Mouse (Mus musculus) heart, postnatal 0 days (tissue): ENCODE measurements around the gene Gen1. TPM values are rescaled to one million over a fixed set of nuclear protein-coding genes. Genes with fewer than 3 reads are reported as not detected.

Source experiments
- ATAC-seq: fragments of 200-750 bp; cut with Nextera tagmentation; 2 replicates; pipeline ENCODE4 v1.8.0; 2017; ENCODE audit warnings: low read depth, moderate number of reproducible peaks, moderate library complexity; ENCODE audit not compliant: insufficient read depth
- DNase-seq: peaks from one replicate; pipeline ENCODE4 v3.0.0-alpha.2; 2016; ENCODE audit warnings: low spot score
- H3K27ac ChIP-seq: fragments of 300-500 bp; sonication (generic); 2 replicates; pipeline ENCODE4 v1.5.1; 2014; ENCODE audit warnings: low read depth, mild to moderate bottlenecking
- H3K27me3 ChIP-seq: fragments of 300-500 bp; sonication (generic); 2 replicates; pipeline ENCODE4 v1.6.1; 2014; ENCODE audit warnings: low read length, mixed read lengths; ENCODE audit not compliant: control insufficient read depth, insufficient read depth
- H3K36me3 ChIP-seq: fragments of 300-500 bp; sonication (generic); replicated peaks from 2 replicates; pipeline ENCODE4 v1.6.1; 2014; ENCODE audit warnings: low read length, mixed read lengths; ENCODE audit not compliant: control insufficient read depth, insufficient read depth
- H3K4me1 ChIP-seq: fragments of 300-500 bp; sonication (generic); 2 replicates; pipeline ENCODE4 v1.6.1; 2014; ENCODE audit warnings: antibody characterized with exemption; ENCODE audit not compliant: control insufficient read depth, insufficient read depth
- H3K4me2 ChIP-seq: fragments of 300-500 bp; sonication (generic); 2 replicates; pipeline ENCODE4 v1.6.1; 2014; ENCODE audit warnings: low read depth, mild to moderate bottlenecking, low read length, moderate library complexity
- H3K4me3 ChIP-seq: fragments of 300-500 bp; sonication (generic); 2 replicates; pipeline ENCODE4 v1.5.1; 2014; ENCODE audit warnings: low read depth, low read length
- H3K9ac ChIP-seq: fragments of 300-500 bp; sonication (generic); replicated peaks from 2 replicates; pipeline ENCODE4 v1.6.1; 2014; ENCODE audit warnings: low read depth, low read length, mixed read lengths
- H3K9me3 ChIP-seq: fragments of 300-500 bp; sonication (generic); replicated peaks from 2 replicates; pipeline ENCODE4 v1.6.1; 2016; ENCODE audit warnings: low read length; ENCODE audit not compliant: control insufficient read depth
- CTCF ChIP-seq: IDR thresholded peaks from 2 replicates; pipeline ENCODE4 v1.5.1; 2016; ENCODE audit warnings: antibody characterized with exemption, control low read depth, low read depth
- EP300 ChIP-seq: IDR thresholded peaks from 2 replicates; pipeline ENCODE4 v1.6.1; 2016; ENCODE audit warnings: antibody characterized with exemption, low read depth
- WGBS: fragments of 180-500 bp; shearing (Covaris S2); extraction: QIAGEN DNeasy Blood & Tissue Kit; methylation state at CpG from one replicate; pipeline ENCODE4 v1.1.7; 2014; 5-methylcytosine and 5-hydroxymethylcytosine counted together
- microRNA-seq: library from miRNA; unstranded; fragments of <30 nt; microRNA quantifications from one replicate; pipeline ENCODE4, GENCODE M21; 2016
- polyA plus RNA-seq: library from polyadenylated mRNA; unstranded; fragments of >200 nt; fragmentation: Nextera tagmentation; extraction: Ambion mirVana; gene quantifications from 2 replicates; pipeline ENCODE4 v1.2.1, GENCODE M21; 2015
- total RNA-seq: library from RNA; depleted of rRNA; stranded (reverse); fragments of >200 nt; gene quantifications from 2 replicates; pipeline ENCODE4 v1.2.3, GENCODE M21; 2014; ENCODE audit warnings: low replicate concordance; rRNA removed

The Gen1 gene
- total and polyA plus RNA-seq, 2 experiments from 2014 or later: 1.5 to 4.5 TPM

DNA sequence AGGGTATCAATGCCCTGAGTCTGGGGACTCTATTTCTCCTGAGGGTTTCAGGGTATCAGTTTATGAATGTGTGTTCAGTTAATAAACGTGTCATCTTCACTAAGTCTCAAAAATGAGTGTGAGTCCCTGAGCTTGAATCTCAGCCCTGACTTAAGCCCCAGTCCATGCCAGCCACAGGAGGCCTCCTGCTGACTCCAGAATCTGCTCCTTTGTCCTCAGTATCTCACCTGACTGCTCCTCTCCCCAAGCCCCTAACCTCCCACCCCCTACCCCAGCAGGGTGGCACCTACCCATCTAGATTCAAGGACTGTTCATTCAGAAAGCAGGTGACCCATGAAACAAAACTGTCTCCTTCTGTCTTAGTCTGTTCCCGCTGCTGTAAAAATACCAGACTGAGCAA, 67.0 kb downstream of the Gen1 start:
- Histone ChIP-seq H3K36me3 (no peaks in the 10 kb centered on the region), H3K4me2 (no peak overlapping the region), H3K9me3 (no peaks in the 10 kb centered on the region), H3K27ac (no peak overlapping the region), H3K4me1 (peaks cover 7% of the 10 kb centered on the region), H3K27me3 (no peaks in the 10 kb centered on the region), H3K9ac (no peak overlapping the region), H3K4me3 (no peak overlapping the region)
- TF ChIP-seq CTCF (no peak), EP300 (no peak)
- 58% methylated on average over 2 of the region's 2 CpGs for WGBS
- no peak for DNase-seq
- ATAC-seq: no peak

DNA sequence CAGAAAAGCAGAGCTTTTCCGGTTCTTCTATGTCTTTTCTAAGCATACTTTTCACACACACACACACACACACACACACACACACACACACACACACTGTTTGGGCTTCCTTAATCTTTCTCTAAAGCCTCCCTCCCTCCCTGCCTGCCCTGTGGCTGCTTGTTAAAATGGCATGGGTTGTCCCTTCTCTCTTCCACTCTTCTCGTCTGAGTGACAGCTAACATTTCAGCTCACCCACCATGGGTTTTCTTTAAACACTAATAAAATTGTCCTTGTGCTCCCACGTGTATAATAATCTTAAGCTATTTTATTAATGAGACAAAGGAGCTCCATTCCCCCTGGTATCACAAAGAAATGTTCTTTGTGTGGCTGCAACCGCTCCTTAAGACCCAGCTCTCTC, 67.6 kb downstream of the Gen1 start:
- H3K36me3 ChIP-seq: no peaks in the 10 kb centered on the region
- H3K4me2 ChIP-seq: no peak overlapping the region
- peaks cover 7% of the 10 kb centered on the region for H3K4me1 ChIP-seq
- H3K9me3 ChIP-seq: no peaks in the 10 kb centered on the region
- WGBS: 56% methylated on average over 4 of the region's 4 CpGs
- TF ChIP-seq CTCF: no peak
- TF ChIP-seq EP300: no peak
- H3K27me3 ChIP-seq: no peaks in the 10 kb centered on the region
- H3K9ac ChIP-seq: no peak overlapping the region
- no peak for DNase-seq
- no peak for ATAC-seq
- H3K4me3 ChIP-seq: no peak overlapping the region
- H3K27ac ChIP-seq: no peak overlapping the region

DNA sequence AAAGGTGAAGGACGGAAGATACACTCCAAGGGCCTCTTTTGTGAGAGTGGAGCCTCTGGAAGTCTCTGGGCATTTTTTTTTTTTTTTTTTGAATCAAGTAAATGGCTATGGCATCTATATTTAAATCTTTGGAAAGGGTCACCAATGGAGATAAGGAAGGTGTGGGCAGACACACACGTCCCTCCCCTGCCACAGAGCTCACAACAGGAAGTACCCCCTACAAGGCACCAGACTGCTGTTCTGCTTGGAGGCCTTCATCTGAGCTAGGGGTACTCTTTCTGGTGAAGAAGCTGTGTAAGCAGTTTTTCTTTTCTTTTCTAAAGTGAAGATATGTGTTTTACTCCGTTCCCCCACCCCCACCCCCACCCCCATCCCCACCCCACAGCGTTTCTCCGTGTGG, 68.8 kb downstream of the Gen1 start:
- H3K4me2 ChIP-seq: peak overlapping the region; percentile 59
- ATAC-seq (no peak), DNase-seq (no peak)
- TF ChIP-seq CTCF (no peak), EP300 (no peak)
- H3K27ac ChIP-seq: no peak overlapping the region
- no peak overlapping the region for H3K9ac ChIP-seq
- H3K4me3 ChIP-seq: no peak overlapping the region
- 46% methylated on average over 5 of the region's 5 CpGs for WGBS
- H3K4me1 ChIP-seq: no peaks in the 10 kb centered on the region
- no peaks in the 10 kb centered on the region for H3K36me3 ChIP-seq
- no peaks in the 10 kb centered on the region for H3K27me3 ChIP-seq
- H3K9me3 ChIP-seq: no peaks in the 10 kb centered on the region

DNA sequence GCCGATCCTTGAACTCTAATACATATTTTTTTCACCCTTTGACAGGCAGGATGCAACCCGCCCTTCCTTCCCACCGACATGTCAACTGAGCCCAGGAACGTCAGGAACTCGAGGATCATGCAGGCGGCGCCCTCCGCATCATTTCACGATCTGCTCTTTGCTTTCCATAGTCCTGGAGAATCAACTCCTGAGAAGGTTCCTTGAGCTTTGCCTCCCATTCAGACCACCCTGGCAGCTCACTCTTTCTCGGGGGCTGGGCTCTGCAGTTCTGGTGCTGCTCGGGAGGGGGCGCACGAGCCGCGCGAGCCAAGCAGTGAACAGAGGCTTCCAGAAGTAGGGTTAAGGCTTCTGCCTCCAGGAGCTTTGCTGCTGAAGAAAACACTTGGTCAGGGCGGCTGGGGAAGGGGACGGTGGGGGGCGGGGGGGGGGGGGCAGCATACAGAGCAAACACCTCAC, 69.4 kb downstream of the Gen1 start:
- peak; percentile 36 for DNase-seq
- Histone ChIP-seq H3K9ac (no peak overlapping the region), H3K27ac (no peak overlapping the region), H3K36me3 (no peaks in the 10 kb centered on the region), H3K4me1 (no peaks in the 10 kb centered on the region), H3K9me3 (no peaks in the 10 kb centered on the region), H3K4me3 (peak overlapping the region; percentile 30), H3K4me2 (peak overlapping the region; percentile 59), H3K27me3 (no peaks in the 10 kb centered on the region)
- peak; percentile 69 for ATAC-seq
- WGBS: 4% methylated on average over 19 of the region's 19 CpGs
- TF ChIP-seq CTCF (peak; percentile 96), EP300 (no peak)

DNA sequence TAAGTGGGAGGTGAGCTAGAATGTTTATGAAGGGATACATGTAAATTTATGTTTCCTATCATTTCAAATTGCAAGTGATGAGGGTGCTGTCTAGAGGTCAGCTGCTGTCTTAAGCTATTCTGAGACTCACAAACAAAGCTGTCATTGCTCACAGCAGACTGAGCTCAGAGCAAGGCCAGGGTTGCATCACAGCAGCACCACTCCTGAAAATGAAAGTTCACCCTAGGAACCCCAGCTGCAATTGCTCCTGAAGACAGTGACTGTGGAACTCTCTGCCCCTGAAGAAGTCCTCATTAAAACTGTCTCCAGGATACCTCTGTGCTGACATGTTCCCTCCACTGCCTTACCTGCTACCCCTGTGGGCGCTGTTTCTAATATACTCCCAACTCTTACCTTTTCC, 70.6 kb downstream of the Gen1 start:
- H3K4me1 ChIP-seq: no peaks in the 10 kb centered on the region
- ATAC-seq (no peak), DNase-seq (no peak)
- H3K4me3 ChIP-seq: no peak overlapping the region
- H3K9me3 ChIP-seq: no peaks in the 10 kb centered on the region
- no peak for TF ChIP-seq CTCF
- TF ChIP-seq EP300: no peak
- H3K27me3 ChIP-seq: no peaks in the 10 kb centered on the region
- 88% methylated on average over 1 of the region's 1 CpGs for WGBS
- H3K4me2 ChIP-seq: no peak overlapping the region
- no peaks in the 10 kb centered on the region for H3K36me3 ChIP-seq
- H3K9ac ChIP-seq: no peak overlapping the region
- no peak overlapping the region for H3K27ac ChIP-seq

Small RNA genes lying within 50 kb of the gene (microRNA-seq; reads per million reads assigned to microRNA genes)
- 0.89 reads per million for gene Mir7675

Other genes starting within 250 kb of the Gen1 start
- 0.08 and 1.2 TPM in 2 replicates for gene Kcns3, start 114.7 kb downstream of the Gen1 start, total RNA-seq
- 0.18 TPM in 2 replicates for gene Kcns3, start 114.7 kb downstream of the Gen1 start, polyA plus RNA-seq
- gene Msgn1, start 56.8 kb downstream of the Gen1 start, total RNA-seq: not detected in 2 replicates
- not detected in 2 replicates for gene Msgn1, start 56.8 kb downstream of the Gen1 start, polyA plus RNA-seq
- gene Smc6, start 85 bp upstream of the Gen1 start, total RNA-seq: 12.3 and 16.7 TPM in 2 replicates
- gene Smc6, start 85 bp upstream of the Gen1 start, polyA plus RNA-seq: 99.8 and 103 TPM in 2 replicates
- gene Vsnl1, start 170.8 kb upstream of the Gen1 start, total RNA-seq: 1.6 and 6.9 TPM in 2 replicates
- gene Vsnl1, start 170.8 kb upstream of the Gen1 start, polyA plus RNA-seq: 2.9 and 5.5 TPM in 2 replicates
- not detected in 2 replicates for gene Rad51ap2, start 190.3 kb upstream of the Gen1 start, total RNA-seq
- gene Rad51ap2, start 190.3 kb upstream of the Gen1 start, polyA plus RNA-seq: 0.14 and 0.16 TPM in 2 replicates